Mouse (Mus musculus) hindbrain, embryonic 12.5 days (tissue): ENCODE data around the gene Plekha5. TPM values are rescaled to one million over a fixed set of nuclear protein-coding genes. Genes with fewer than 3 reads are reported as not detected.

Experiments
- ATAC-seq: fragments of 200-750 bp; cut with Nextera tagmentation; 2 replicates; pipeline ENCODE4 v1.8.0; 2017; ENCODE audit warnings: moderate TSS enrichment; ENCODE audit not compliant: low FRiP score
- H3K27ac ChIP-seq: fragments of 300-500 bp; sonication (generic); 2 replicates; pipeline ENCODE4 v1.5.1; 2016; ENCODE audit warnings: mild to moderate bottlenecking
- H3K27me3 ChIP-seq: fragments of 300-500 bp; sonication (generic); 2 replicates; pipeline ENCODE4 v1.6.1; 2016; ENCODE audit warnings: mild to moderate bottlenecking
- H3K36me3 ChIP-seq: fragments of 300-500 bp; sonication (generic); 2 replicates; pipeline ENCODE4 v1.6.1; 2016; ENCODE audit warnings: mild to moderate bottlenecking
- H3K4me1 ChIP-seq: fragments of 300-500 bp; sonication (generic); 2 replicates; pipeline ENCODE4 v1.6.1; 2016
- H3K4me2 ChIP-seq: fragments of 300-500 bp; sonication (generic); replicated peaks from 2 replicates; pipeline ENCODE4 v1.6.1; 2016; ENCODE audit warnings: mild to moderate bottlenecking
- H3K4me3 ChIP-seq: fragments of 300-500 bp; sonication (generic); 2 replicates; pipeline ENCODE4 v1.5.1; 2016; ENCODE audit warnings: mild to moderate bottlenecking
- H3K9ac ChIP-seq: fragments of 300-500 bp; sonication (generic); 2 replicates; pipeline ENCODE4 v1.6.1; 2016; ENCODE audit warnings: mild to moderate bottlenecking, moderate library complexity
- H3K9me3 ChIP-seq: fragments of 300-500 bp; sonication (generic); replicated peaks from 2 replicates; pipeline ENCODE4 v1.6.1; 2016; ENCODE audit warnings: mild to moderate bottlenecking
- WGBS: fragments of 180-500 bp; shearing (Covaris S2); methylation state at CpG from one replicate; pipeline ENCODE4 v1.1.7; 2016; 5-methylcytosine and 5-hydroxymethylcytosine counted together
- polyA plus RNA-seq: library from polyadenylated mRNA; unstranded; fragments of >200 nt; fragmentation: Nextera tagmentation; extraction: Ambion mirVana; gene quantifications from 2 replicates; pipeline ENCODE4 v1.2.1, GENCODE M21; 2016

The Plekha5 gene
- polyA plus RNA-seq, 1 experiment from 2014 or later: 49.4 TPM

DNA sequence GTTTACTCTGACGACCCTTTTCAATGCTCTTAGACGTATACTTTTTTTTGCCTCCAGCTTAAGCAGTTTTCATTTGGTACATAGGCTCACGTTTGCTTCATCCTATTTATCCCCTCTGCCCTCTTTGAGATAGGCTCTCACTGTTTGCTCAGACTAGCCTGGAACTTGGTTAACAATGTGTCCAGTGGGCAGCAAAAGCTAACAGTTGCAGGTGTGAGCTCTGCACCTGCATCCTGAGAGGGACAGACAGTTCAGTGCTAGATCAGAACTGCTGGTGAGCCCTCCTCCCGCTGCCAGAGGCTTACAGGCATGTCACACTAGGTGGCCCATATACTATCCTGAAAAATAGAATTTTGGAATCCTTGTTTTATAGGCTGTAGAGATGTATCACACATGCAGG, 206.5 kb downstream of the Plekha5 start:
- no peak overlapping the region for H3K4me3 ChIP-seq
- H3K27ac ChIP-seq: no peak overlapping the region
- 66% methylated on average over 4 of the region's 4 CpGs for WGBS
- H3K4me1 ChIP-seq: peaks cover 30% of the 10 kb centered on the region
- no peak overlapping the region for H3K4me2 ChIP-seq
- ATAC-seq: no peak
- no peak overlapping the region for H3K9ac ChIP-seq
- no peaks in the 10 kb centered on the region for H3K27me3 ChIP-seq
- H3K9me3 ChIP-seq: no peaks in the 10 kb centered on the region
- H3K36me3 ChIP-seq: peaks cover 8% of the 10 kb centered on the region; the same call in 1 of the 2 replicates

DNA sequence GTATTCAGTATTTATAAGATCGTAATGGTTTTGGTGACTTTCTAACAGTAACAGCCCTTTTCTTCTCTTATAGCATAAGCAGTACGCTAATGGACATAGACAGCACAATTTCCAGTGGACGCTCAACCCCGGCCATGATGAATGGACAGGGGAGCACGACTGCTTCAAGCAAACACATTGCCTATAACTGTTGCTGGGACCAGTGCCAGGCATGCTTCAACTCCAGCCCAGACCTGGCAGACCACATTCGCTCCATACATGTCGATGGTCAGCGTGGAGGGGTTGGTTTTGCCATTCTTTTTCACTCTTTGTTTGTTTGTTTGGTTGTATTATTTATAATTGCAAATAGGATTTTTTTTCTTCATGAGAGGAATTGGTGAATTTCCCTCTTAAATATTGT, 209.8 kb downstream of the Plekha5 start:
- H3K4me3 ChIP-seq: no peak overlapping the region
- H3K27ac ChIP-seq: no peak overlapping the region
- WGBS: 92% methylated on average over 8 of the region's 8 CpGs
- H3K4me1 ChIP-seq: peaks cover 6% of the 10 kb centered on the region; the same call in 1 of the 2 replicates
- H3K27me3 ChIP-seq: no peaks in the 10 kb centered on the region
- no peak overlapping the region for H3K9ac ChIP-seq
- no peak for ATAC-seq
- no peak overlapping the region for H3K4me2 ChIP-seq
- no peaks in the 10 kb centered on the region for H3K9me3 ChIP-seq
- H3K36me3 ChIP-seq: peaks cover 31% of the 10 kb centered on the region

DNA sequence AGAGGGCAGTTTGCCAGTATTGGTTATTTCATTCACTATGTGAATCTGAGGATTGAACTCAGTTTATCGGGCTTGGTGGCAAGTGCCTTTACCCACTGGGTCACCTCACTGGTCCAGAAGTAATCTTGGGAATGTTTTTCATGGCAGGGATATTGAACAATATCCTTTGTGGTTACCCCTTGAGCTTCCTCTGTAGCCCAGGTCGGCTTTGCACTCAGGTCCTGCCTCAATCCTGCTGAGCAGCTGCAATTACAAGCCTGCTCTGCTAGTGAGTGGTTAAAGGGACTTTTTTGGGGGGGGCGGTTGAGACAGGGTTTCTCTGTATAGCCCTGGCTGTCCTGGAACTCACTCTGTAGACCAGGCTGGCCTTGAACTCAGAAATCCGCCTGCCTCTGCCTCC, 212.4 kb downstream of the Plekha5 start:
- Histone ChIP-seq H3K9ac (no peak overlapping the region), H3K4me1 (no peaks in the 10 kb centered on the region), H3K27me3 (no peaks in the 10 kb centered on the region), H3K36me3 (peaks cover 44% of the 10 kb centered on the region), H3K4me3 (no peak overlapping the region), H3K27ac (no peak overlapping the region), H3K4me2 (no peak overlapping the region), H3K9me3 (no peaks in the 10 kb centered on the region)
- no peak for ATAC-seq
- WGBS: 86% methylated on average over 4 of the region's 4 CpGs

DNA sequence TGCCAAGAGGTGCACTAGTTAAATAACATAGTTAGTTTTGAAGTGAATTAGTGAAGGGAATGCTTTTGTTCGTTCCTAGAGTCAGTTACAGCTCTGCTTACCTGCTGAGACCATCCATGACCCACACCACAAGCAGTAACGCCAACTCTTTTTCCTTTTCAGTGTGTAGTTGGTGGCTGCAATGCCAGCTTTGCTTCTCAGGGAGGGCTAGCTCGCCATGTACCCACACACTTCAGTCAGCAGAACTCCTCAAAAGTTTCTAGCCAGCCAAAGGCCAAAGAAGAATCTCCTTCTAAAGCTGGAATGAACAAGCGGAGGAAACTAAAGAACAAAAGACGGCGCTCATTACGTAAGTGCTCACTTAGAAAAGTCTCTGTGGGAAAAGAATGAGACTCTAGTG, 218.2 kb downstream of the Plekha5 start:
- no peaks in the 10 kb centered on the region for H3K9me3 ChIP-seq
- ATAC-seq: no peak
- H3K4me1 ChIP-seq: no peaks in the 10 kb centered on the region
- H3K4me2 ChIP-seq: no peak overlapping the region
- no peaks in the 10 kb centered on the region for H3K27me3 ChIP-seq
- H3K4me3 ChIP-seq: no peak overlapping the region
- no peak overlapping the region for H3K9ac ChIP-seq
- no peak overlapping the region for H3K27ac ChIP-seq
- peaks cover 57% of the 10 kb centered on the region for H3K36me3 ChIP-seq
- 91% methylated on average over 7 of the region's 7 CpGs for WGBS

DNA sequence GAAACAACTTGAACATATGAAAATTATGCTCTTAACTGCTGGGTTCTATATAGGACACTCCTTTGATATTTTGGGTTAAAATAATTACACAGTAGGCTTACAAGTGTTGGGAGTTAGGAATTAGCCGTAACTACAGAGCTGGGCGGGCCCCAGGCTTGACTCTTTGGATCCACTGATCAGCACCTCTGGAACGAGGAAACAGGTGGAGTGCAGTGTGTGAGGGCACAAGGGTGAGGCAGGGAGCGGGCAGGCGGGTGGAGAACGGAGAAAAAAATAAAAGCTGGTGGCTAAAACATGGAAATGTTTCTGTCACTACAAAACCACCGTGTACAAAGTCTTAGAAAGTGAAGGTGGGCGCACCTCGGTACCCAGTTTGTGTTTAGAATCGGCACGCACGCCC, 218.8 kb downstream of the Plekha5 start:
- H3K4me3 ChIP-seq: no peak overlapping the region
- H3K36me3 ChIP-seq: peaks cover 55% of the 10 kb centered on the region
- no peak for ATAC-seq
- no peak overlapping the region for H3K4me2 ChIP-seq
- H3K27ac ChIP-seq: no peak overlapping the region
- no peaks in the 10 kb centered on the region for H3K27me3 ChIP-seq
- no peaks in the 10 kb centered on the region for H3K4me1 ChIP-seq
- no peaks in the 10 kb centered on the region for H3K9me3 ChIP-seq
- 95% methylated on average over 12 of the region's 12 CpGs for WGBS
- H3K9ac ChIP-seq: no peak overlapping the region

DNA sequence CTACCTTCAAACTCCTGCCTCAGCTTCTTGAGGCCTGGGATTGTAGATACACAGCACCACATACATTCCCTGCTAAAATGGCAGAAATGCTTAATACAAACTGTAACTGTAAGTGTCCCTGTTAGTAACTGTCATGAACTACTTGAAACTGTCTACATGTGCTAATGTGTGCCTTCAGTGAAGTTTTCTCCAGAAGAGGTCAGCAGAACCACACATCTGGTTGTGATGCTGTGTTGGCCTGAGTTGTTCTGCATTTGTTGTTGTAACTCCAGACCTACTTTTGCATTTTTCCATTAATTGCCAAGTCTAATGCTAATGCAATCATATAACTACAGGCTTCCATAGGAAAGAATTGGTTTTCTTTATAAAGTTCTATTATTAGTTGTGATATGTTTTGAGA, 222.1 kb downstream of the Plekha5 start:
- Histone ChIP-seq H3K4me2 (no peak overlapping the region), H3K27ac (no peak overlapping the region), H3K36me3 (peaks cover 53% of the 10 kb centered on the region), H3K4me1 (no peaks in the 10 kb centered on the region), H3K9ac (no peak overlapping the region), H3K4me3 (no peak overlapping the region), H3K9me3 (no peaks in the 10 kb centered on the region), H3K27me3 (no peaks in the 10 kb centered on the region)
- ATAC-seq: no peak

Other genes starting within 250 kb of the Plekha5 start
- 13.3 and 14.4 TPM in 2 replicates for gene Aebp2, start 198.6 kb downstream of the Plekha5 start, polyA plus RNA-seq